Mouse (Mus musculus) bone marrow macrophage, adult 2 months (primary cell): ENCODE measurements around the gene Iqck. TPM values are rescaled to one million over a fixed set of nuclear protein-coding genes. Genes with fewer than 3 reads are reported as not detected.
A peak's percentile ranks its signal among the peaks of the same experiment; 100 is the strongest.

Source experiments
- H3K27ac ChIP-seq: 2 replicates; pipeline ENCODE4 v1.5.1; 2012; ENCODE audit warnings: low read depth, low read length; ENCODE audit not compliant: insufficient read depth
- H3K4me1 ChIP-seq: 2 replicates; pipeline ENCODE4 v1.6.1; 2012; ENCODE audit warnings: low read length; ENCODE audit not compliant: control insufficient read depth, insufficient read depth
- H3K4me3 ChIP-seq: 2 replicates; pipeline ENCODE4 v1.5.1; 2012; ENCODE audit warnings: mild to moderate bottlenecking, low read length, moderate library complexity; ENCODE audit not compliant: insufficient read depth
- CTCF ChIP-seq: IDR thresholded peaks from 2 replicates; pipeline ENCODE4 v1.5.1; 2012; ENCODE audit warnings: low read depth, mild to moderate bottlenecking, low read length, moderate library complexity
- POLR2A ChIP-seq: IDR thresholded peaks from 2 replicates; pipeline ENCODE4 v1.6.1; 2012; ENCODE audit warnings: mild to moderate bottlenecking, low read depth, low read length, borderline replicate concordance
- polyA plus RNA-seq: library from polyadenylated mRNA; stranded (reverse); fragments of >200 nt; gene quantifications from 2 replicates; pipeline ENCODE4 v1.2.4, GENCODE M21; 2012; ENCODE audit not compliant: missing spikeins, insufficient read depth, insufficient read length

Iqck gene
- polyA plus RNA-seq, 1 experiment = not detected

- H3K27ac ChIP-seq = no peak overlapping the region
- H3K4me1 ChIP-seq = peaks cover 5% of the 10 kb centered on the region
- no peak for TF ChIP-seq CTCF
- no peak for TF ChIP-seq POLR2A
- no peak overlapping the region for H3K4me3 ChIP-seq
Measured at GRCm38 (mm10) chr7:118992623-118993405, 137.3 kb downstream of the Iqck start.

GRCm38 (mm10) chr7:118993597-118994230 lies 138.2 kb downstream of the Iqck start:
- TF ChIP-seq POLR2A (no peak), CTCF (no peak)
- H3K4me1 ChIP-seq = peaks cover 5% of the 10 kb centered on the region
- H3K27ac ChIP-seq = no peak overlapping the region
- H3K4me3 ChIP-seq = peak overlapping the region; percentile 67

- H3K4me3 ChIP-seq = peak overlapping the region; percentile 67
- peaks cover 5% of the 10 kb centered on the region for H3K4me1 ChIP-seq
- H3K27ac ChIP-seq = no peak overlapping the region
- TF ChIP-seq CTCF (no peak), POLR2A (no peak)
Measured at GRCm38 (mm10) chr7:118994231-118994842, 138.8 kb downstream of the Iqck start.

GRCm38 (mm10) chr7:118995007-118995406 lies 139.5 kb downstream of the Iqck start, which contains the start of gene Gprc5b:
Gene Gprc5b, minus strand, starts transcription at chr7:118995211.
- TF ChIP-seq CTCF = no peak
- TF ChIP-seq POLR2A = no peak
- peaks cover 5% of the 10 kb centered on the region for H3K4me1 ChIP-seq
- no peak within 1 kb of the TSS for H3K27ac ChIP-seq
- H3K4me3 ChIP-seq = peak within 1 kb of the TSS; percentile 67

- Histone ChIP-seq H3K4me3 (peak overlapping the region; percentile 67; the same call in 1 of the 2 replicates), H3K27ac (no peak overlapping the region), H3K4me1 (peaks cover 5% of the 10 kb centered on the region)
- TF ChIP-seq POLR2A = no peak
Measured at GRCm38 (mm10) chr7:118995671-118996070, 140.1 kb downstream of the Iqck start.

- TF ChIP-seq POLR2A (no peak), CTCF (peak; percentile 75)
- no peak overlapping the region for H3K4me3 ChIP-seq
- H3K27ac ChIP-seq = no peak overlapping the region
- H3K4me1 ChIP-seq = peaks cover 5% of the 10 kb centered on the region
Measured at GRCm38 (mm10) chr7:118996137-118996837, 140.7 kb downstream of the Iqck start.

- Histone ChIP-seq H3K4me1 (peaks cover 5% of the 10 kb centered on the region), H3K4me3 (no peak overlapping the region), H3K27ac (no peak overlapping the region)
- TF ChIP-seq POLR2A (no peak), CTCF (no peak)
Measured at GRCm38 (mm10) chr7:118999857-119000256, 144.3 kb downstream of the Iqck start.

GRCm38 (mm10) chr7:119001965-119002364 lies 146.4 kb downstream of the Iqck start:
- H3K4me1 ChIP-seq = no peaks in the 10 kb centered on the region
- TF ChIP-seq POLR2A = no peak
- no peak for TF ChIP-seq CTCF
- no peak overlapping the region for H3K4me3 ChIP-seq
- no peak overlapping the region for H3K27ac ChIP-seq

- Histone ChIP-seq H3K27ac (no peak overlapping the region), H3K4me1 (no peaks in the 10 kb centered on the region), H3K4me3 (no peak overlapping the region)
- TF ChIP-seq CTCF = no peak
- no peak for TF ChIP-seq POLR2A
Measured at GRCm38 (mm10) chr7:119002501-119002900, 146.9 kb downstream of the Iqck start.
